Mouse (Mus musculus): Measurements from ENCODE around the gene Tent5c. TPM values are rescaled to one million over a fixed set of nuclear protein-coding genes. Genes with fewer than 3 reads are reported as not detected.

The Tent5c gene
- total and polyA plus RNA-seq, 3 experiments, result 2.0 to 3.6 TPM; not detected in 1

DNA sequence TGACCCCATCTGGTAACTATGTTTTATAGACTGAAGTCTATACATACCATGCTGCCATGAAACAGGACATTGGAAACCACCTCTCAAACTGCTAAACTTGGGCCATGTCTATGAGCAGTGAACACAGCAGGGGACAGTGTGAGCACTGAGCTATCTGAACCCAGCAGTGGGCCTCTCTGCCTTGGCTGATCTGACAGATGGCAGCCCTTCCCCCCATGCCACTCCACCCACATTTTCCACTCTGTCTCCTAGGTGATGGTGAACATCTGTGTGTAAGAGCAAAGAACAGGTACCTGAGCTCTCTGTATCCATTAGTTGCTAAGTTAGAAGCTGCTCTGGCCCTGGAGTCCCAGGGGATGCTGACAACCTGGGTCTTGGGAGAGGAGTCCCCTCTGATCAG lies 44.3 kb upstream of the Tent5c start:
- Histone ChIP-seq H3K27me3 (ENCODE audit: control insufficient read depth in 1 of 2, insufficient read depth in 2 of 2, low read length in 2 of 2) (0 out of 4 replicates have a peak, but pooled peaks cover 0 to 1% of the 10 kb centered on the region in 2 experiments), H3K9ac (ENCODE audit: control insufficient read depth, low read depth, low read length, poor library complexity, severe bottlenecking) (no peak overlapping the region)

DNA sequence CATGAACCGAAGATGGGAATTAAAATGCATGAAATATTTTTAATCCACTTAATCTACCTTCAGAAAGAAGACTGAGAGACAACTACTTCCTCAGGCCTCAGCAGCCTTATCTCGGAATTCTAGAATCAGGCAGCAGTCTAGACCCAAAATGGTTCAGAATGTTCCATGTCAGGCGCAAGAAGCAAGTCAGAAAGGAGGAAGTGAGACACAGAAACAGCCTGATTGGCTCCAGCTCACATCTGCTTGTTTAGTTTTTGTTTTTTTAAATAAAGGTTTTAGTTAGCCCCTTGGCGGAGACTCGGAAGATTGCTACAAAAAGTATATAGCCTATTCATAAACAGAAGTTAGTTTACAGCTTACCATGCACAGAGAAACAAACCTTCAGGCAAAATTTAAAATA lies 41.8 kb upstream of the Tent5c start:
- Histone ChIP-seq H3K79me2 (ENCODE audit: control insufficient read depth, insufficient read depth, low read length, poor library complexity) (no peaks in the 10 kb centered on the region), H3K9me3 (replicated peaks; ENCODE audit: insufficient read depth, low read length) (no peaks in the 10 kb centered on the region), H3K4me3 (ENCODE audit: control insufficient read depth in 1 of 2, insufficient read depth in 1 of 2, low read depth in 2 of 2, low read length in 2 of 2) (no peak overlapping the region), H3K36me3 (ENCODE audit: control insufficient read depth in 1 of 2, insufficient read depth in 2 of 2, low read length in 2 of 2) (no peaks in the 10 kb centered on the region), H3K27ac (ENCODE audit: control insufficient read depth, low read depth, low read length) (no peak overlapping the region), H3K9ac (ENCODE audit: control insufficient read depth, low read depth, low read length, poor library complexity, severe bottlenecking) (no peak overlapping the region), H3K27me3 (ENCODE audit: control insufficient read depth in 1 of 2, insufficient read depth in 2 of 2, low read length in 2 of 2) (peaks cover 0 to 3% of the 10 kb centered on the region in 2 experiments; a peak in 1 of 4 replicates), H3K4me1 (ENCODE audit: control insufficient read depth in 1 of 2, insufficient read depth in 2 of 2, low read length in 2 of 2) (no peaks in the 10 kb centered on the region)
- peak; percentile 23 for DNase-seq (ENCODE audit: low read depth, low spot score)
- TF ChIP-seq USF2 (IDR thresholded peaks at IDR 0.05; ENCODE audit: borderline replicate concordance in 1 of 2, insufficient read depth in 1 of 2, low read depth in 1 of 2, low read length in 2 of 2) (no peak), EP300 (IDR thresholded peaks at IDR 0.05; ENCODE audit: low read depth in 1 of 2, low read length in 2 of 2) (no peak), JUND (IDR thresholded peaks at IDR 0.05; ENCODE audit: low read depth, low read length) (no peak), SMC3 (IDR thresholded peaks at IDR 0.05; ENCODE audit: low read depth, low read length) (no peak)

More for the DNA sequence above, 44.3 kb upstream of the Tent5c start:
- no peaks in the 10 kb centered on the region for H3K36me3 ChIP-seq (ENCODE audit: control insufficient read depth in 1 of 2, insufficient read depth in 2 of 2, low read length in 2 of 2)
- H3K4me3 ChIP-seq (ENCODE audit: control insufficient read depth in 1 of 2, insufficient read depth in 1 of 2, low read depth in 2 of 2, low read length in 2 of 2), result no peak overlapping the region
- no peaks in the 10 kb centered on the region for H3K9me3 ChIP-seq (replicated peaks; ENCODE audit: insufficient read depth, low read length)
- TF ChIP-seq ZC3H11A (IDR thresholded peaks at IDR 0.05; ENCODE audit: low read depth, low read length), result no peak
- TF ChIP-seq MAFK (IDR thresholded peaks at IDR 0.05; ENCODE audit: borderline replicate concordance, low read depth, low read length), result no peak
- TF ChIP-seq CHD2 (IDR thresholded peaks at IDR 0.05; ENCODE audit: low read length), result no peak
- TF ChIP-seq TCF12 (IDR thresholded peaks at IDR 0.05; ENCODE audit: low read depth, low read length), result no peak
- TF ChIP-seq GATA1 (IDR thresholded peaks at IDR 0.05; ENCODE audit: low read depth, low read length), result no peak
- no peak for TF ChIP-seq MYC (IDR thresholded peaks at IDR 0.05; ENCODE audit: low read depth, low read length)
- no peak for TF ChIP-seq SMC3 (IDR thresholded peaks at IDR 0.05; ENCODE audit: low read depth, low read length)
- TF ChIP-seq POLR2AphosphoS5 (IDR thresholded peaks at IDR 0.05; ENCODE audit: borderline replicate concordance, low read depth, low read length), result no peak
- no peak for TF ChIP-seq USF1 (IDR thresholded peaks at IDR 0.05; ENCODE audit: low read depth, low read length)
- DNase-seq (ENCODE audit: low read depth, low spot score), result no peak
- no peaks in the 10 kb centered on the region for H3K4me1 ChIP-seq (ENCODE audit: control insufficient read depth in 1 of 2, insufficient read depth in 2 of 2, low read length in 2 of 2)
- no peaks in the 10 kb centered on the region for H3K79me2 ChIP-seq (ENCODE audit: control insufficient read depth, insufficient read depth, low read length, poor library complexity)
- no peak overlapping the region for H3K27ac ChIP-seq (ENCODE audit: control insufficient read depth, low read depth, low read length)

GRCm38 (mm10) chr3:100530244-100530788 lies 41.2 kb upstream of the Tent5c start:
- H3K9ac ChIP-seq (ENCODE audit: control insufficient read depth, low read depth, low read length, poor library complexity, severe bottlenecking), result no peak overlapping the region
- no peaks in the 10 kb centered on the region for H3K36me3 ChIP-seq (ENCODE audit: control insufficient read depth in 1 of 2, insufficient read depth in 2 of 2, low read length in 2 of 2)
- no peak overlapping the region for H3K4me3 ChIP-seq (ENCODE audit: control insufficient read depth in 1 of 2, insufficient read depth in 1 of 2, low read depth in 2 of 2, low read length in 2 of 2)
- H3K27me3 ChIP-seq (ENCODE audit: control insufficient read depth in 1 of 2, insufficient read depth in 2 of 2, low read length in 2 of 2), result peaks cover 0 to 3% of the 10 kb centered on the region in 2 experiments; a peak in 1 of 4 replicates
- H3K9me3 ChIP-seq (replicated peaks; ENCODE audit: insufficient read depth, low read length), result no peaks in the 10 kb centered on the region
- no peaks in the 10 kb centered on the region for H3K79me2 ChIP-seq (ENCODE audit: control insufficient read depth, insufficient read depth, low read length, poor library complexity)
- no peak for DNase-seq (ENCODE audit: low read depth, low spot score)
- no peaks in the 10 kb centered on the region for H3K4me1 ChIP-seq (ENCODE audit: control insufficient read depth in 1 of 2, insufficient read depth in 2 of 2, low read length in 2 of 2)
- H3K27ac ChIP-seq (ENCODE audit: control insufficient read depth, low read depth, low read length), result no peak overlapping the region
- no peak for TF ChIP-seq E2F4 (IDR thresholded peaks at IDR 0.05; ENCODE audit: borderline replicate concordance, low read depth, low read length)
- TF ChIP-seq USF2 (IDR thresholded peaks at IDR 0.05; ENCODE audit: borderline replicate concordance in 1 of 2, insufficient read depth in 1 of 2, low read depth in 1 of 2, low read length in 2 of 2), result no peak
- TF ChIP-seq BHLHE40 (IDR thresholded peaks at IDR 0.05; ENCODE audit: borderline replicate concordance, low read depth, low read length), result no peak
- no peak for TF ChIP-seq POLR2AphosphoS5 (IDR thresholded peaks at IDR 0.05; ENCODE audit: borderline replicate concordance, low read depth, low read length)
- no peak for TF ChIP-seq MXI1 (IDR thresholded peaks at IDR 0.05; ENCODE audit: low read depth, low read length)
- no peak for TF ChIP-seq GABPA (IDR thresholded peaks at IDR 0.05; ENCODE audit: low read depth, low read length)
- TF ChIP-seq ETS1 (IDR thresholded peaks at IDR 0.05; ENCODE audit: low read depth, low read length), result no peak
- TF ChIP-seq ZMIZ1 (IDR thresholded peaks at IDR 0.05; ENCODE audit: low read depth, low read length), result no peak
- no peak for TF ChIP-seq ZNF384 (IDR thresholded peaks at IDR 0.05; ENCODE audit: low read depth, low read length)

All from MEL (cell line).